Mouse (Mus musculus) mouse embryonic stem cell (cell line): ENCODE data around the gene Tcaf2.

Source experiments
- in situ Hi-C, 2 experiments: fragments of 300-500 bp; cut with MboI; formaldehyde crosslinking; loops; 1 replicate in 1 of 2; 3 replicates in 1 of 2; pipeline ENCODE4 v1.14.3; 2019 to 2020; ENCODE audit warnings: low sequenced_read_pairs in 2 of 2, low pct_unique_long_range_greater_than_20kb in 1 of 2, mixed read lengths in 1 of 2; ENCODE audit not compliant: unreplicated experiment in 1 of 2

Gene Tcaf2

GRCm38 (mm10) chr6:42644912-42645549 is at the start of gene Tcaf2:
Gene Tcaf2, minus strand, starts transcription at chr6:42645254.
- in situ Hi-C loops, result no loop called here

- in situ Hi-C loops, result no loop called here
Observed at GRCm38 (mm10) chr6:42692517-42693190, 47.6 kb upstream of the Tcaf2 start.

GRCm38 (mm10) chr6:42692154-42692516 is 47.1 kb upstream of the Tcaf2 start:
- in situ Hi-C loops, result no loop called here

- in situ Hi-C loops, result no loop called here
Observed at GRCm38 (mm10) chr6:42689761-42690160, 44.7 kb upstream of the Tcaf2 start.

- in situ Hi-C loops, result no loop called here
Observed at GRCm38 (mm10) chr6:42687907-42688306, 42.9 kb upstream of the Tcaf2 start.

- in situ Hi-C loops, result no loop called here
Observed at GRCm38 (mm10) chr6:42680077-42680476, 35.0 kb upstream of the Tcaf2 start.

- in situ Hi-C loops, result no loop called here
Observed at GRCm38 (mm10) chr6:42676011-42676410, 31.0 kb upstream of the Tcaf2 start.

- in situ Hi-C loops, result no loop called here
Observed at GRCm38 (mm10) chr6:42671767-42672166, 26.7 kb upstream of the Tcaf2 start.

GRCm38 (mm10) chr6:42667722-42668121 is 22.7 kb upstream of the Tcaf2 start:
- in situ Hi-C loops, result no loop called here

GRCm38 (mm10) chr6:42661739-42662138 is 16.7 kb upstream of the Tcaf2 start:
- in situ Hi-C loops, result no loop called here

- in situ Hi-C loops, result no loop called here
Observed at GRCm38 (mm10) chr6:42634393-42634792, 10.7 kb downstream of the Tcaf2 start.

GRCm38 (mm10) chr6:42631395-42631794 is 13.7 kb downstream of the Tcaf2 start:
- in situ Hi-C loops, result no loop called here

- in situ Hi-C loops, result no loop called here
Observed at GRCm38 (mm10) chr6:42616904-42617303, 28.1 kb downstream of the Tcaf2 start.

- in situ Hi-C loops, result no loop called here
Observed at GRCm38 (mm10) chr6:42612218-42612617, 32.8 kb downstream of the Tcaf2 start.

GRCm38 (mm10) chr6:42610954-42611522 is 34.0 kb downstream of the Tcaf2 start:
- in situ Hi-C loops, result no loop called here

- in situ Hi-C loops, result loop anchor here in 1 of 2 experiments (25.0 kb wide), 1 partner anchor 360 kb away; the partner anchor contains the start of gene Gstk1
Observed at GRCm38 (mm10) chr6:42597592-42597991, 47.5 kb downstream of the Tcaf2 start, which contains the start of gene Tcaf3. Gene Tcaf3, minus strand, starts transcription at chr6:42597692.

- in situ Hi-C loops, result loop anchor here in 1 of 2 experiments (25.0 kb wide), 1 partner anchor 356 kb away; the partner anchor contains the start of gene Gstk1
Observed at GRCm38 (mm10) chr6:42593138-42593882, 51.7 kb downstream of the Tcaf2 start.

GRCm38 (mm10) chr6:42586569-42586968 is 58.5 kb downstream of the Tcaf2 start:
- in situ Hi-C loops, result loop anchor here (10.0 to 25.0 kb wide), 2 partner anchors 349 to 362 kb away; partner anchors contain the start of gene Gstk1 (in 1 of the 2)

GRCm38 (mm10) chr6:42583488-42583872 is 61.6 kb downstream of the Tcaf2 start:
- in situ Hi-C loops, result loop anchor here (10.0 to 25.0 kb wide), 2 partner anchors 346 to 359 kb away; partner anchors contain the start of gene Gstk1 (in 1 of the 2)
